Mouse (Mus musculus) ES-E14 (cell line): ENCODE data around the gene Egfl8. TPM values are rescaled to one million over a fixed set of nuclear protein-coding genes. Genes with fewer than 3 reads are reported as not detected.

ENCODE experiments used
- DNase-seq: peaks from one replicate; pipeline ENCODE4 v3.0.0-alpha.2; 2013; ENCODE audit warnings: low read depth, low spot score
- H3K27ac ChIP-seq: 2 replicates; pipeline ENCODE4 v1.5.1; 2012; ENCODE audit warnings: low read depth, mild to moderate bottlenecking, low read length, moderate library complexity, mixed read lengths; ENCODE audit not compliant: poor library complexity, insufficient read depth, severe bottlenecking
- H3K36me3 ChIP-seq: 2 replicates; pipeline ENCODE4 v1.6.1; 2012; ENCODE audit warnings: mild to moderate bottlenecking, low read length, moderate library complexity, mixed read lengths; ENCODE audit not compliant: control insufficient read depth, poor library complexity, insufficient read depth, severe bottlenecking
- H3K4me1 ChIP-seq, 2 experiments: fragments of 150-350 bp in 1 of 2; sonication (generic) in 1 of 2; 2 replicates each; pipeline ENCODE4 v1.6.1; 2012; ENCODE audit warnings: low read length in 2 of 2, mild to moderate bottlenecking in 1 of 2, mixed read lengths in 1 of 2; ENCODE audit not compliant: control insufficient read depth in 2 of 2, insufficient read depth in 2 of 2, poor library complexity in 1 of 2
- H3K4me3 ChIP-seq, 2 experiments: fragments of 150-350 bp in 1 of 2; sonication (generic) in 1 of 2; 2 replicates each; pipeline ENCODE4 v1.5.1; 2012; ENCODE audit warnings: low read length in 2 of 2, low read depth in 1 of 2, mild to moderate bottlenecking in 1 of 2, mixed read lengths in 1 of 2; ENCODE audit not compliant: insufficient read depth in 1 of 2, poor library complexity in 1 of 2, severe bottlenecking in 1 of 2
- H3K9ac ChIP-seq: 2 replicates; pipeline ENCODE4 v1.6.1; 2012; ENCODE audit warnings: low read depth, mild to moderate bottlenecking, low read length, mixed read lengths; ENCODE audit not compliant: poor library complexity, insufficient read depth, severe bottlenecking
- H3K9me3 ChIP-seq: fragments of 150-350 bp; sonication (generic); 2 replicates; pipeline ENCODE4 v1.6.1; 2012; ENCODE audit warnings: low read depth, mild to moderate bottlenecking, low read length; ENCODE audit not compliant: control insufficient read depth, insufficient read depth
- CHD2 ChIP-seq: IDR thresholded peaks from 2 replicates; pipeline ENCODE4 v1.6.1; 2014; ENCODE audit warnings: mild to moderate bottlenecking, low read depth, low read length, inconsistent platforms
- HCFC1 ChIP-seq: IDR thresholded peaks from 2 replicates; pipeline ENCODE4 v1.6.1; 2012; ENCODE audit warnings: low read length, inconsistent platforms, borderline replicate concordance; ENCODE audit not compliant: insufficient read depth
- MAFK ChIP-seq: IDR thresholded peaks from 2 replicates; pipeline ENCODE4 v1.6.1; 2014; ENCODE audit warnings: mild to moderate bottlenecking, low read depth, low read length, inconsistent platforms; ENCODE audit not compliant: insufficient read depth
- ZC3H11A ChIP-seq: IDR thresholded peaks from 2 replicates; pipeline ENCODE4 v1.6.1; 2012; ENCODE audit warnings: low read depth, mild to moderate bottlenecking, inconsistent platforms, low read length, borderline replicate concordance
- ZNF384 ChIP-seq: IDR thresholded peaks from 2 replicates; pipeline ENCODE4 v1.6.1; 2012; ENCODE audit warnings: low read depth, low read length, inconsistent platforms
- in situ Hi-C, 2 experiments: fragments of 600-800 bp; cut with MboI; formaldehyde crosslinking; loops; one replicate each; pipeline ENCODE4 v1.15.1; 2025; ENCODE audit warnings: low sequenced_read_pairs in 2 of 2, inconsistent platforms in 1 of 2; ENCODE audit not compliant: unreplicated experiment in 2 of 2
- total RNA-seq: library from RNA; depleted of rRNA; stranded (reverse); fragments of 300-350 nt; gene quantifications from 2 replicates; pipeline ENCODE4 v1.2.3, GENCODE M21; 2012; rRNA removed

Egfl8 gene
- 1.0 and 2.0 TPM in 2 replicates for total RNA-seq

- in situ Hi-C loops: no loop called here
- no peak for DNase-seq
- Histone ChIP-seq H3K4me3 (no peak within 1 kb of the TSS), H3K36me3 (peaks cover 28% of the 10 kb centered on the region; the same call in 1 of the 2 replicates), H3K9ac (no peak within 1 kb of the TSS), H3K4me1 (no peaks in the 10 kb centered on the region; a peak in 1 of 4 replicates), H3K27ac (no peak within 1 kb of the TSS), H3K9me3 (no peaks in the 10 kb centered on the region)
- TF ChIP-seq MAFK (no peak), ZC3H11A (no peak), ZNF384 (no peak), HCFC1 (no peak), CHD2 (no peak)
These were observed at the start of gene Egfl8 for GRCm38 (mm10) chr17:34615871-34616270. TSS of gene Egfl8 (minus strand) at chr17:34615971.

DNA sequence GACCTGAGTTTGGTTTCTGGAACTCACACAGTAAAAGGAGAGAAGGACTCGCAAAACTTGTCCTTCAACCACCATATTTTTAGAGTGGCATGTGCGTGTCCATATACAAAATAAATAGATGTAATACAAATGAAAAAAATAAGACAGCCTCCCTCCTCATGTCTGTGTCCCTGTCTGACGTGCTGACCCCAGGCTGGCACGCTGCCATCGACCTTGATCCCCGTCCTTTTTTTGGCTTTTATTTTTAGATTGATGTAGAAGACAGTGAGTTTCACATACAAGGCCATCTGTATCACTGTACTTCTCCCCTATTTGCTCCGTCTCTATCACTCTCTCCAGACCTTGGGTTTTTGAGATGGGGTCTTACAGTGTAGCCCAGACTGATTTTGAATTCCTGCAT is 48.7 kb upstream of the Egfl8 start:
- DNase-seq: no peak
- Histone ChIP-seq H3K9ac (no peak overlapping the region), H3K4me1 (peaks cover 0 to 9% of the 10 kb centered on the region in 2 experiments; a peak in 1 of 4 replicates), H3K9me3 (no peaks in the 10 kb centered on the region), H3K36me3 (no peaks in the 10 kb centered on the region), H3K27ac (no peak overlapping the region), H3K4me3 (no peak overlapping the region)
- in situ Hi-C loops: no loop called here
- TF ChIP-seq HCFC1 (no peak), ZNF384 (no peak), MAFK (no peak), ZC3H11A (no peak), CHD2 (no peak)

DNA sequence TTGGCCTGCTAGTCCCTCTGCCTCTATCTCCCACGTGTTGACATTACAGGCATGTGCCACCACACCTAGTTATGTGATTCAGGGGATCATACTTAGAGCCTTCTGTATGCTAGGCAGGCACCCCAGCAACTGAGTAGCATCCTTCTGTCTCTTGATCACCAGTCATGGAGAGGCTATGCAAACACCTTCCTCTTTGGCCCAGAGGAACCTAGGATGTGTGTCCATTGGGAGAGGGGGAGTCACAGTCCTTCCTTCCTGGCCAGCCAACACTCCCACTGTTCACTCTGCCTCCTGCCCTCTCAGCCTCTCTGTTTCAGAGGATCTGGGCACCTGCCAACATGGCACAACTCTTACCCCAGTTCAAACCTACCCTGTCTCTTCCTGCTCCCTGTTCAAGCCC is 47.8 kb upstream of the Egfl8 start:
- Histone ChIP-seq H3K4me3 (no peak overlapping the region), H3K9ac (no peak overlapping the region), H3K4me1 (peaks cover 0 to 9% of the 10 kb centered on the region in 2 experiments; a peak in 1 of 4 replicates), H3K36me3 (no peaks in the 10 kb centered on the region), H3K27ac (no peak overlapping the region), H3K9me3 (no peaks in the 10 kb centered on the region)
- in situ Hi-C loops: no loop called here
- DNase-seq: no peak
- TF ChIP-seq ZNF384: no peak
- TF ChIP-seq MAFK: no peak
- no peak for TF ChIP-seq ZC3H11A
- TF ChIP-seq CHD2: no peak
- no peak for TF ChIP-seq HCFC1

DNA sequence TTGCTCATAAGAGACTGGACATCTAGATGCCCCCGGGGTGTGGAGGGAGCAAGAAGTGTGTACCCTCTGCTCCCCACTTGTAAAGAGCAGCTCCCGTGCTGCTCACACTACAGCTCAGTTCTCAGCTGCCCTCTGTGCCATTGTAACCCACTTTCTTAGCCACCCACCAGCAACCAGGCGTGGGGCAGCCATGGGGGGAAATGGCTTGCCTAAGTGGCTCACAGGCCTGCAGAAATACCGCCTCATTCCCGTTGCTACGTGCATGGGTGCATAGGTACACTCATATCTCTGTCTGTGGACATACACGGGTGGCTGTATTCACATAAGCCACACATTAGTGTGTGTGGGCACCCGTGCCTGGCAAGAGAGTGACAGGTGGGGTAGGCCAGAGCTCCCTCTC is 47.2 kb upstream of the Egfl8 start:
- no peak for TF ChIP-seq MAFK
- TF ChIP-seq ZNF384: no peak
- no peak for TF ChIP-seq CHD2
- no peak for TF ChIP-seq HCFC1
- TF ChIP-seq ZC3H11A: no peak

GRCm38 (mm10) chr17:34662468-34662867 is 46.7 kb upstream of the Egfl8 start:
- no peak overlapping the region for H3K9ac ChIP-seq
- no peaks in the 10 kb centered on the region for H3K36me3 ChIP-seq
- no peak overlapping the region for H3K27ac ChIP-seq
- H3K4me3 ChIP-seq: no peak overlapping the region
- H3K4me1 ChIP-seq: peaks cover 0 to 9% of the 10 kb centered on the region in 2 experiments; a peak in 1 of 4 replicates
- TF ChIP-seq ZC3H11A (no peak), MAFK (no peak), HCFC1 (no peak), CHD2 (no peak), ZNF384 (no peak)
- in situ Hi-C loops: no loop called here
- DNase-seq: no peak
- no peaks in the 10 kb centered on the region for H3K9me3 ChIP-seq

More for the DNA sequence above, 47.2 kb upstream of the Egfl8 start:
- Histone ChIP-seq H3K27ac (no peak overlapping the region), H3K4me1 (peaks cover 0 to 9% of the 10 kb centered on the region in 2 experiments; a peak in 1 of 4 replicates), H3K9me3 (no peaks in the 10 kb centered on the region), H3K4me3 (no peak overlapping the region), H3K9ac (no peak overlapping the region), H3K36me3 (no peaks in the 10 kb centered on the region)
- in situ Hi-C loops: no loop called here
- no peak for DNase-seq
